Mouse (Mus musculus): ENCODE measurements around the gene Tulp1.

- TF ChIP-seq USF1 (IDR thresholded peaks at IDR 0.05; ENCODE audit: low read depth) (no peak), MAX (IDR thresholded peaks at IDR 0.05) (no peak)
Measured at GRCm38 (mm10) chr17:28310831-28311230, 54.2 kb downstream of the Tulp1 start.
